Mouse (Mus musculus): Measurements from ENCODE around the gene Mtus2.

DNA sequence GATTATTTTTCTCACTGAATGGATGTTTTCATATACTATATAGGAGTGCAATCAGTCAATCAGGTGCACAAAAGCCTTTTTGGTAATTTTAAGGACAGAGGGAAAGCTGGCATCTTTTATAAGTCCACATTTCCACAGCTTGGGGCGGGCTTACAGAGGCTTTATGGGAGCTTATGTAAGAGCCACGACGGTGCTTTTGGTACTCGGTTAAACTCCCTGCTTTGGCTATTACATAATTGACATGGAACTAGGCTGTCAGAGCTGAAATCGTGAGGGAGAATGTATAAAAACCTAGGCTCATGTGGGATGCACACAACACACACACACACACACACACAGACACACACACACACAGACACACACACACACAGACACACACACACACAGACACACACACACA, 2.0 kb downstream of the Mtus2 start:
- TF ChIP-seq CTCF (IDR thresholded peaks at IDR 0.05; ENCODE audit: control insufficient read depth, insufficient read depth, insufficient read length) (no peak), USF1 (IDR thresholded peaks at IDR 0.05; ENCODE audit: low read depth) (no peak), MAX (IDR thresholded peaks at IDR 0.05) (no peak), CEBPB (IDR thresholded peaks at IDR 0.05; ENCODE audit: low read depth) (no peak), MYOD1 (IDR thresholded peaks at IDR 0.05; ENCODE audit: control insufficient read depth, insufficient read length, low read depth) (no peak)

All from C2C12 (cell line).